In genomic region chr14:54426689-54427398, GRCm38 (mm10) we compare ENCODE assay signal across 1 mouse cellular context.
TF ChIP-seq lines count a peak whose summit lies in the region.

TSS of gene Mrpl52 (plus strand) at chr14:54426909.

TF ChIP-seq in CH12.LX, 34 proteins besides CTCF, POLR2A, EP300 and RAD21 (continued from another document):
- TF ChIP-seq NRF1 (IDR thresholded peaks at IDR 0.05; ENCODE audit: low read depth, low read length), result peak; percentile 76
- no peak for TF ChIP-seq SMC3 (IDR thresholded peaks at IDR 0.05; ENCODE audit: low read depth, low read length)
- peak; percentile 77 for TF ChIP-seq BHLHE40 (IDR thresholded peaks at IDR 0.05; ENCODE audit: low read depth, low read length)
- peak; percentile 63; the same call in 1 of the 2 replicates for TF ChIP-seq TBP (conservative IDR thresholded peaks at IDR 0.05; ENCODE audit: low read depth, low read length)
- TF ChIP-seq ZKSCAN1 (IDR thresholded peaks at IDR 0.05; ENCODE audit: borderline replicate concordance, low read depth, low read length), result no peak
- no peak for TF ChIP-seq MAFK (IDR thresholded peaks at IDR 0.05; ENCODE audit: insufficient replicate concordance, low read length)
- no peak for TF ChIP-seq MAZ (IDR thresholded peaks at IDR 0.05; ENCODE audit: low read depth, low read length)
- TF ChIP-seq E2F4 (IDR thresholded peaks at IDR 0.05; ENCODE audit: insufficient replicate concordance, low read depth, low read length), result no peak
TF ChIP-seq in CH12.LX: peak in this region for 24.
